Mouse (Mus musculus): ENCODE measurements around the gene Pilrb1. TPM values are rescaled to one million over a fixed set of nuclear protein-coding genes. Genes with fewer than 3 reads are reported as not detected.

Gene Pilrb1
- 100 to 1,000 TPM; 320 to 398 TPM for total RNA-seq (2023)

DNA sequence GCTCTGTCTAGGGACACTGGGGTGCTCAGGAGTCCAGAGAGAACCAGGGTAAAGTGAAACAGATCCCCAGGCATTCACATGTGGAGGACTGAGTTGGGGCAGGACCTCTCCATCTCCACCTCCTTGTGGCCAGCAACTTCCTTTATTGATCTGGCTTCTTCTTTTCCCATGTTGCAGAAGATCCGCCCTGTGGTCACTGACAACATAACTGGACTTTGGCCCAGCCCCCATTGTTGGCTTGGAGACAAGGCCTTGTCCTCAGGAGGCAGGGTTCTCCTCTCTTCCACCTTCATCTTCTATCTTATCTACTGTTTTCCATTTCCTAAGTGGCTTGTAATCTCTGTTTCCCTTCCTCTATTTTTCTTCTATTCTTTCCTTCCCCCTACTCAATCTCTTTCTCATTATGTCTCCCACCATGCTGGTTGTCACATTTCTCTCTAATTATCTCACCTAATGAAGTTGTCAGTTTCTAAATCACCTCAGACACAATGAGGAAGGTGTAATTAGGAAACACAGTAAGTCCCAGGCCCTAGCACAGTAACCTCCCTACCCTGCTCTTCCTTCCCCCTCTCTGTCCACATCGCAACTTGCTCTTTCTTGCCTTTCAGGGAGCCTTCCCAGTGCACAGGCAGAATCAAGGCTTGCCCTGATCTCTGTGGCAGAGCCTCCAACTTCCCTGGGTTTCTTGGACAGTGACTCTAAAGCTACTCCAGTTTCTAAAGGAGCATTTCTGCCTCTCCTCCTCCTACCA lies at the start of gene Pilrb1:
Gene Pilrb1, minus strand, starts transcription at position 147 of the 751 bp plus-strand sequence.

DNA sequence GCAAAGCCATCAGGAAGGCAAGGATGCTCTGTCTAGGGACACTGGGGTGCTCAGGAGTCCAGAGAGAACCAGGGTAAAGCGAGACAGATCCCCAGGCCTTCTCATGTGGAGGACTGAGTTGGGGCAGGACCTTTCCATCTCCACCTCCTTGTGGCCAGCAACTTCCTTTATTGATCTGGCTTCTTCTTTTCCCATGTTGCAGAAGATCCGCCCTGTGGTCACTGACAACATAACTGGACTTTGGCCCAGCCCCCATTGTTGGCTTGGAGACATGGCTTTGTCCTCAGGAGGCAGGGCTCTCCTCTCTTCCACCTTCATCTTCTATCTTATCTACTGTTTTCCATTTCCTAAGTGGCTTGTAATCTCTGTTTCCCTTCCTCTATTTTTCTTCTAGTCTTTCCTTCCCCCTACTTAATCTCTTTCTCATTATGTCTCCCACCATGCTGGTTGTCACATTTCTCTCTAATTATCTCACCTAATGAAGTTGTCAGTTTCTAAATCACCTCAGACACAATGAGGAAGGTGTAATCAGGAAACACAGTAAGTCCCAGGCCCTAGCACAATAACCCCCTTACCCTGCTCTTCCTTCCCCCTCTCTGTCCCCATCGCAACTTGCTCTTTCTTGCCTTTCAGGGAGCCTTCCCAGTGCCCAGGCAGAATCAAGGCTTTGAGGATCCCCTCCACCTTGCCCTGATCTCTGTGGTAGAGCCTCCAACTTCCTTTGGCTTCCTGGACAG lies 13.9 kb upstream of the Pilrb1 start, which contains the start of gene Pilrb2:
Gene Pilrb2, minus strand, starts transcription at position 172 of the 737 bp plus-strand sequence.

DNA sequence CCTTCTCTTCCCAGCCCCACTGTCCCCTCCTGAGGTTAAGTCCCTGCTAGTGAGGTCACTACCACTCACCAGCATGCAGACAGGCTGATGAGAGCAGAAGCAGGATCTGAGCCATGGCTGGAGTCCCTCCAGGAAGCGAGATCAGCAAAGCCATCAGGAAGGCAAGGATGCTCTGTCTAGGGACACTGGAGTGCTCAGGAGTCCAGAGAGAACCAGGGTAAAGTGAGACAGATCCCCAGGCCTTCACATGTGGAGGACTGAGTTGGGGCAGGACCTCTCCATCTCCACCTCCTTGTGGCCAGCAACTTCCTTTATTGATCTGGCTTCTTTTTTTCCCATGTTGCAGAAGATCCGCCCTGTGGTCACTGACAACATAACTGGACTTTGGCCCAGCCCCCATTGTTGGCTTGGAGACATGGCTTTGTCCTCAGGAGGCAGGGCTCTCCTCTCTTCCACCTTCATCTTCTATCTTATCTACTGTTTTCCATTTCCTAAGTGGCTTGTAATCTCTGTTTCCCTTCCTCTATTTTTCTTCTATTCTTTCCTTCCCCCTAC lies 21.9 kb downstream of the Pilrb1 start, which contains the start of gene Pilra:
Gene Pilra, minus strand, starts transcription at position 316 of the 555 bp plus-strand sequence.

Other genes starting within 250 kb of the Pilrb1 start
- gene Pcolce, start 244.3 kb downstream of the Pilrb1 start, total RNA-seq (2023), result 1 to 10 TPM in 1 of 2 experiments, under 1 TPM in 1; 0.70 to 1.3 TPM
- gene Fbxo24, start 229.1 kb downstream of the Pilrb1 start, total RNA-seq (2023), result not detected
- 100 to 1,000 TPM; 230 to 264 TPM for gene Lrch4, start 229.0 kb downstream of the Pilrb1 start, total RNA-seq (2023)
- gene Gm20605, start 228.9 kb downstream of the Pilrb1 start, total RNA-seq (2023), result 10 to 100 TPM; 46.8 to 54.6 TPM
- 10 to 100 TPM; 82.6 to 84.7 TPM for gene Sap25, start 216.8 kb downstream of the Pilrb1 start, total RNA-seq (2023)
- not detected for gene Irs3, start 212.4 kb downstream of the Pilrb1 start, total RNA-seq (2023)
- gene Agfg2, start 173.4 kb downstream of the Pilrb1 start, total RNA-seq (2023), result 10 to 100 TPM; 19.8 to 21.9 TPM
- gene Nyap1, start 116.5 kb downstream of the Pilrb1 start, total RNA-seq (2023), result 1 to 10 TPM in 1 of 2 experiments, under 1 TPM in 1; 0.94 to 1.2 TPM
- 100 to 1,000 TPM; 192 to 213 TPM for gene Tsc22d4, start 112.4 kb downstream of the Pilrb1 start, total RNA-seq (2023)
- gene Ppp1r35, start 79.3 kb downstream of the Pilrb1 start, total RNA-seq (2023), result 10 to 100 TPM; 19.3 to 22.4 TPM
- 10 to 100 TPM; 45.3 to 50.6 TPM for gene Mepce, start 70.5 kb downstream of the Pilrb1 start, total RNA-seq (2023)
- 1 to 10 TPM; 3.7 to 5.0 TPM for gene Zcwpw1, start 70.3 kb downstream of the Pilrb1 start, total RNA-seq (2023)
- 100 to 1,000 TPM; 435 to 464 TPM for gene Pilra, start 21.8 kb downstream of the Pilrb1 start, total RNA-seq (2023)
- 100 to 1,000 TPM; 304 to 357 TPM for gene Pilrb2, start 13.7 kb upstream of the Pilrb1 start, total RNA-seq (2023)
- not detected for gene Cyp3a13, start 63.5 kb upstream of the Pilrb1 start, total RNA-seq (2023)
- gene Gjc3, start 105.0 kb upstream of the Pilrb1 start, total RNA-seq (2023), result not detected
- not detected for gene Azgp1, start 123.4 kb upstream of the Pilrb1 start, total RNA-seq (2023)
- not detected for gene Smok3a, start 163.2 kb upstream of the Pilrb1 start, total RNA-seq (2023)
- not detected for gene Smok3b, start 163.3 kb upstream of the Pilrb1 start, total RNA-seq (2023)
- not detected for gene Smok3c, start 195.1 kb upstream of the Pilrb1 start, total RNA-seq (2023)
- 10 to 100 TPM; 11.2 to 12.3 TPM for gene Zkscan1, start 227.0 kb upstream of the Pilrb1 start, total RNA-seq (2023)

Measured in monocyte, adult 59 days (primary cell).